Mouse (Mus musculus) CD4-positive, CD25-positive, alpha-beta regulatory T cell, adult 2 months (primary cell): ENCODE results near the gene Gpx5.
"Not testable (repeated sequence)": the region's sequence is repeated elsewhere in the genome, so short reads cannot be mapped to it uniquely, and the experiment has no call there.

Source experiments
- DNase-seq: peaks from one replicate; pipeline ENCODE4 v3.0.0-alpha.2; 2012; ENCODE audit warnings: low read depth, low spot score

Gene Gpx5

DNA sequence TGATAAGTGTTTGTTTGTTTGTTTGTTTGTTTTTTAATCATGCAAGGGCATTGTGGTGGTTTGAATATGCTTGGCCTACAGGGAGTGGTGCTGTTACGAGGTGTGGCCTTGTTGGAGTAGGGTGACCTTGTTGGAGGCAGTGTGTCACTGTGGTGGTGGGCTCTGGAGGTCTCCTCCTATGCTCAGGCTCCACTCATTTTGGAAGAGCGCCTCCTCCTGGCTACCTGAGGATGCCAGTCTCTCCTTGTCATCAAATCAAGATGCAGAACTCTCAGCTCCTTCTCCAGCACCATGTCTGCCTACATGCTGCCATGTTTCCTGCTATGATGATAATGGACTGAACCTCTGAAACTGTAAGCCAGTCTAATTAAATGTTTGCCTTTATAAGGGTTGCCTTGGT, 26.8 kb downstream of the Gpx5 start:
- DNase-seq = no peak

- no peak for DNase-seq
Observed at GRCm38 (mm10) chr13:21264366-21264765, 28.2 kb downstream of the Gpx5 start.

DNA sequence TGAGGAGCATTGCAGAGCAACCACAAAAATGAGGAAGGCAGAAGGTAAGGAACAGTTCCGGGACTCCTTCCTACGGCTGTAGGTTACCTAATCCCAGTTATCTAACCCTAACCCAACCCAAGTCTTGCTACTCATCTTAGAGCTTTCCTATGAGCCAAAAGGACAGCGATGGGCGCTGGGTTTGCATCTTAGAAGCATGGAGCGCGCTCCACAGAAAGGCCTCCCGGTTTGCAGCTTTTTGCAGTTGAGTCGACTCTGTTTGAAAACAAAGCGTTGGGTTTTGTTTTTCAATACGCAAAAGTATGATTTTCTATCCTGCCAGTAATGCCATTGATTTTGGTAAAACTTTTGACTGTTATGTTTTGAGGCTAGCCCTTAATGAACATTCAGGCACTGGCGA, 28.6 kb downstream of the Gpx5 start:
- DNase-seq = no peak

- no peak for DNase-seq
Observed at GRCm38 (mm10) chr13:21262787-21263461, 29.6 kb downstream of the Gpx5 start.

DNA sequence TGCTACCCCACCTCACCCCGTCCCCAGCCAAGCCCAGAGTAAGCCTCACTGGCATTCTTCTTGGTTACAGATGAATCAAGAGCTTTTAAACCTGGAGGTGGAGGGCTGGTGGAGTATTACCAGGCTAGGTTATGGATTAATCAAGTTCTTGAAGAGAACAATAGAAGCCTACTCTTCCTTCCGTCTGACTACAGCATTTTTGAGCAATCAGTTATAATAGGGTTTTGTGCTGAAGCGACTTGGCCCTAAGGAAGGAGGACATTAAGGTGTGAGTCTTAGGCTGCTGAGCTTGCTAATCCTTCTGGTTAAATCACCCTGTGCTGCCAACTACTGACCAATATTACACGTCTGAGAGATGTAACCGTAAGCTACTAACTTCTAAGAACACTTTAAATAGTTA, 32.2 kb downstream of the Gpx5 start:
- DNase-seq = no peak

DNA sequence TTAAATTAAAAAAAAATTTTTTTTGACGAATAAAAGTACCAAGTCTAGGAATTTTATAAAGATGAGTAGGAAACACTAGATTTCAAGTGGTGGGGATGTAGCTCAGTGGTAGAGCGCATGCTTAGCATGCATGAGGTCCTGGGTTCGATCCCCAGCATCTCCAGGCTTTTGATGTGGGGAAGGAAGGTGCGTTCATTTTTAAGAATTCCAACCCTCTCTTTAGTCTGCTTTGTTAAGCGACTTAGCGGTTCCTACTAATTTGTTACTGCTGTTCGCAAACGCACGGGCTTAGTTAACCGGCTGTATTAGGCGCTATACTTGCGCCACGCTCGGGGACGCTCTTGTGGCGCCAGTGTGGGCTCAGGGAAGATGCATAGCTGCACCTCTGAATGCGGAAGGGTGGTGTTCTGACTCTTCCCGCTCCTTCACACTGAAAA, 32.8 kb downstream of the Gpx5 start:
- DNase-seq = no peak

GRCm38 (mm10) chr13:21259171-21259631, 33.3 kb downstream of the Gpx5 start:
- no peak for DNase-seq

DNA sequence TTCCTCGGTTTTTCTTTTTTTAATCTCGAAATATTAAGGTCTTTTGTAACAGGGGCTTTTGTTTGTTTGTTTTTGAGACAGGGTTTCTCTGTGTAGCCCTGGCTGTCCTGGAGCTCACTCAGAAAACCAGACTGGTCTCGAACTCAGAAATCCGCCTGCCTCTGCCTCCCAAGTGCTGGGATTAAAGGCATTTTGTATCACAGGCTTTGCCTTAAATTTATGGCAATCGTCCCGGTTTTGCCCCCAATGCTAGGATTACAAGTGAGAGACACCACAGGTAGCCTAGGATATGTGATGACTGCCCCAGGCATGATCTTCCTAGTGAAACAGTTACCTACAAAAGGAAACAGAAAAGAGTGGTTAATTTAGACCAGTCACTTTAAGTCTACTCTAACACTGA, 34.0 kb downstream of the Gpx5 start:
- DNase-seq = no peak

GRCm38 (mm10) chr13:21253986-21254385, 38.5 kb downstream of the Gpx5 start:
- no peak for DNase-seq

- no peak for DNase-seq
Observed at GRCm38 (mm10) chr13:21253569-21253968, 39.0 kb downstream of the Gpx5 start.

DNA sequence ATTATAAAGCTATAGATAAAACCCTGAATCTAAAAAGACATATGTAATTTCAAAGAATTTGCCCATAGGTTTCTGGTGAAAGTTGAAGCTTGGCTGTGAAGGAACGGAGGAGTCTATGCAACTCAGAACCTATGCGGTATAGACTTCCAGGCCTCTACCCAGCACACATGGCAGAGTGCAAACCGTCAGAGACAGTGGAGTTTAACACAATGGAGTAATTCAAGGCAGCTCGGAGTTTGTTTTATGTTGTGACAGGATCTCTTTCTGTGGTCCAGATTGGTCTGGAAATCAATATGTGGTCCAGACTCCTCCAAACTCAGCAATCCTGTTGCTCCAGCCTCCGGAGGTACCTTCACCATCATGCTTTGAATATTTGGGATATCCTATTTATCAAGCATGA, 39.5 kb downstream of the Gpx5 start:
- no peak for DNase-seq

DNA sequence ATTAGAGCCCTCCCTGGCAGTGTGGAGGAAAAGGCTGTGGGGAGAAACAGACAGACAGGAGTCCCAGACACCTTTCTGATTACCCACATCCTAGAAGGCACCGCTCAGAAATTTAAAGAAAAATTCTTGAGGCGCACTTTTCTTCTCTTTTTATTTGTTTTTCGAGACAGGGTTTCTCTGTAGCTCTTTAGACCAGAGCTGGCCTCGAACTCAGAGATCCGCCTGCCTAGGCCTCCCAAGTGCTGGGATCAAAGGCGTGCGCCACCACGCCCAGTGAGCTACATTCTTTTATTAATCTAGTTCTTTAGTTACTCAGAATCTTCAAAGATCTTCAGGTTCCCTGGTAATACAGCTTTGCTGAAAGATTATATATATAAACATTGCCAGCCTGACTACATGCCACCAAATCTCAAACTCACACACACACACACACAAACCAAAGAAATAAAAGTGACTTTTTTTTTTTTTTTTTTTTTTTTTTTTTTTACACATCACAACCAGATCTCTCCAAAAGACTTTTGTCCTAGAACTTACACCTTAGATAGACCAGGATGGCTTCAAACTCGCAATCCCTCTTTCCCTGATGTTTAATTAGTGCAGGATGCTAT, 42.4 kb downstream of the Gpx5 start:
- no peak for DNase-seq

- DNase-seq = no peak
Observed at GRCm38 (mm10) chr13:21249022-21249421, 43.5 kb downstream of the Gpx5 start.

DNA sequence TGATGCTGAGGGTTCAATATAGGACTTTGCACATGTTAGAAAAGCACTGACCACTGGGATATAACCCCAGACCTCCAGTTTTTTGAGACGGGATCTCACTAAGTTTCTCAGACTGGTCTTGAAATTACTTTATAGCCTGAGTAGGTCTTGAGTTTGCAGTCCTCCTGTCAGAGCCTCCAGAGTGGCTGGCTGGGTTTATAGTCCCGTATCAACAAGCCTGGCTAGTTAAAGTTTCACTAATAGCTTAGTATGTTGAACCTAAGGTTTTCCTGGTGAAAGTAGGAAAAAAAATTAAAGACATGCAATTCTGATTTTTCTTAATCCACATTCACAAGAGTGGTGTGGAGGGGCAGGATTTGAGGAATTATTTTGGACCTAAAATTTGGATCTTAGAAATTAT, 46.3 kb downstream of the Gpx5 start:
- DNase-seq = no peak

DNA sequence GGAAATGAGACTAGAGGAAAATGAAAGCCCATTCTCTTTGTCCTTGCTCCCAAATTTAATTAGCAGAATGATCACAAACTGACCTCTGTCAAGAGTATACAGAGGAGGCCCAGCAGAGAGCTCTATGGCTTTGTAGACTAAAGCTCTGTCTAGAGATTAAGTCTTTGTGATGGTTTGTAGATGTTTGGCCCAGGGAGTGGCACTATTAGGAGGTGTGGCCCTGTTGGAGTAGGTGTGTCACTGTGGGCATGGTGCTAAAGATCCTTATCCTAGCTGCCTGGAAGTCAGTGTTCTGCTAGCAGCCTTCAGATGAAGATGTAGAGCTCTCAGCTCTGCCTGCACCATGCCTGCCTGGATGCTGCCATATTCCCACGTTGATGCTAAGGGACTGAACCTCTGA, 47.6 kb downstream of the Gpx5 start:
- DNase-seq = not testable (repeated sequence)

GRCm38 (mm10) chr13:21244089-21244488, 48.4 kb downstream of the Gpx5 start:
- DNase-seq = no peak

DNA sequence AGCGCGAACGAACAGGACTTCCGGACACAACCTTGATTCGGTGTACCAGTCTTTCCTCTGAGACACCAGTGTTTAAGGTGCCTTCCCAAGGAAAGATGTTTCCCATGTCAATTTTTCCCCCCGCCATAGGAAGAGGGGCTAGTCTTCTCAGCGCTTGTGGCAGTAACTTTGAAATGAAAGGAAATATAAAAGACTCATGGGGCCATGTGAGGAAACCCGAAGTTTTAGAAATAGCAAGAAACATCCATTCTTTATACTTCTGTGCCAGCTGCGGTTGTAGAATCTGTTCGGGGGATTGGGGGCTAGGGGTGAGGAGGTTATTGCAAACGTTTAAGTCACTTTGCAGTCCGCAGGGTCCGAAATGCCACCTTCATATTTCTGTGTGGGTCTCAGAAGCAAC, 49.3 kb downstream of the Gpx5 start:
- DNase-seq = no peak

DNA sequence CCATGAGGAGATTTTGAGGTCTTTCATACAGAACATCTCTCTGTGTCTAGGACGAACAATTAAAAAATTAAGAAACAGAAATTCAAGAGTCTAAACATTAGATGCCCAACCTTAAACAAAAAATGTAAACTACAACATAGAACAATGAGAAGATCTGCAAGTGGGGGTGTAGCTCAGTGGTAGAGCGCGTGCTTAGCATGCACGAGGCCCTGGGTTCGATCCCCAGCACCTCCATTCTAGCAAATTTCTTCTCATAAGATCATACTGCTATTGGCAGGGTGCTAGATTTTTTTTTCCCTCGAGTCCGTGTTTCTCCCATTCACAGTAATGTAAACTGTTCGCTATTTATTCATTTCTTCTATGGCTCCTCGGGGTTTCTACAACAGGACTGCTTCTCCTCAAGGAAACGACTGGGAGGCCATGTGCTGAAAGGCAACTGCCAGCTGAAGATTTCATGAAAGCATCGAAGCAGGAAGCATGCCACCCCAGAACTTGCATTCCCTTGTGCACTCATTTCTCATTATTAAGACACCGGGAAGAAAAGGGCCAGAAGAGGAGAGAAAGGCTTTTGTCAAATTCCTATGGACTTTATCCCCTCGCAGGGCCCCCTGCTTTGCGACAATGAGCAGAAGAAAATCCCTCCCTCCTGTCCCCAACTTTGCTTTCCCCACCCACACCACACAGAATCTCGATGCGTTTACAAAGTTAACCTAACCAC, 50.0 kb downstream of the Gpx5 start:
- no peak for DNase-seq

- no peak for DNase-seq
Observed at GRCm38 (mm10) chr13:21240788-21241187, 51.7 kb downstream of the Gpx5 start.

DNA sequence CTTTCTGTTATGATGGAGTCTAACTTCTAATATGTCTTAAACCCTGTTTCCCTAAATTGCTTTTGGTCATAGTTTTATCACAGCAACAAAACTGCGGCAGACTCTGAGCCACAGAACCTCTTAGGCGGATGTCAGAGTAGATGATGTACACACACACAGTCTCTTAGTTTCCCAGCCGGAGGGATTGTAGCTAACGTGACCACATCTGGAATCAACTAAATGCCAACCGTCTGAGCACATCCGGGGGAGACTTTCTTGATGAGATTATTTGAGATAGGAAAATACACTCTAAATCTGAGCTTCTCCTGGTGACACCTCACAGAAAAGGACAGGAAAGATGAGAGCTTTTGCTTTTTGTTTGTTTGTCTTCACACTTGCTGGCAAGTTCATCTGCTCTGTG, 55.4 kb downstream of the Gpx5 start:
- DNase-seq = no peak

DNA sequence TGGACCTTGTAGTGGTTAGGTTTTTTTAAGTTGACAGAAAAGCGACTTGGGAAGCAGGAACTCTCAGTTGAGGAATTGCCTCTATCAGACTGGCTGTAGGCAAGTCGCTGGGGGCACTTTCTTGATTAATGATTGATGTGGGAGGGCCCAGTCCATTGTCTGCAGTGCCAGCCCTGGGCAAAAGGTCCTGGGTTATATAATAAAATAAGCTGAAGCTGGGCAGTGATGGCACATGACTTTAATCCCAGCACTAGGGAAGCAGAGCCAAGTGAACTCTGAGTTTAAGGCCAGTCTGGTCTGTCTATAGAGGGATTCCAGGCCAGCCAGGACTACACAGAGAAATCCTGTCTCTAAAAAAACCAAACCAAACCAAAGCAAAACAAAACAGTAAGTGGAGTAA, 55.8 kb downstream of the Gpx5 start:
- DNase-seq = no peak
